Mouse (Mus musculus): ENCODE results near the gene Rufy4. TPM values are rescaled to one million over a fixed set of nuclear protein-coding genes. Genes with fewer than 3 reads are reported as not detected.
"Not testable (repeated sequence)": the region's sequence is repeated elsewhere in the genome, so short reads cannot be mapped to it uniquely, and the experiment has no call there.

Rufy4 gene
- polyA plus RNA-seq, 1 experiment from 2014 or later, result 0.38 TPM

DNA sequence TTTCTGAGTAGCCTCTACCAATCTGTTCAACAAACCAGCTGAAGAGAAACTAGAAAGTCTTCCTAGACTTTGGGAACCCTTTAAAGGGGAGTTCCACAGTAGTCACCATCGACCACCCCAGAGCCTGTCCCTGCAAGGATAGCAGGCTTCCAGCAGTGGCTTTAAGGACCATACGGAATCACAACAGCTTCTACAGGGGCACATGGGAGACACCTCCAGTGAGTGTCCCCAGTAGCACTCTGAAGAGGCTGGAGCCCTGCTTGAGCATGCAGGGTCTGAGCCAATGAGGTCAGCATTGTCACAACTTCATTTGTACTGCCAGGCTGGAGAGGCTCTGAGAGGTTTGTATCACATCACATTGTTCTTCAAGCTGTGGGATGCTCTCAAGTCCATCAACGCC is 24.8 kb downstream of the Rufy4 start:
- H3K4me2 ChIP-seq (ENCODE audit: low read depth), result no peak overlapping the region
- no peak overlapping the region for H3K9ac ChIP-seq (ENCODE audit: low read length)
- DNase-seq (ENCODE audit: low spot score) (no peak), ATAC-seq (ENCODE audit: insufficient read depth, low FRiP score, low TSS enrichment) (no peak)
- H3K9me3 ChIP-seq (ENCODE audit: control insufficient read depth, low read length), result no peaks in the 10 kb centered on the region
- no peaks in the 10 kb centered on the region for H3K27me3 ChIP-seq (ENCODE audit: control insufficient read depth, insufficient read depth, low read length)
- no peak overlapping the region for H3K27ac ChIP-seq (ENCODE audit: low read depth, low read length)
- H3K36me3 ChIP-seq (ENCODE audit: control insufficient read depth, insufficient read depth, low read length), result no peaks in the 10 kb centered on the region
- no peak overlapping the region for H3K4me3 ChIP-seq (ENCODE audit: low read depth, low read length)
- WGBS, result 84% methylated on average over 3 of the region's 3 CpGs
- H3K4me1 ChIP-seq (ENCODE audit: control insufficient read depth, insufficient read depth, low read length), result no peaks in the 10 kb centered on the region

DNA sequence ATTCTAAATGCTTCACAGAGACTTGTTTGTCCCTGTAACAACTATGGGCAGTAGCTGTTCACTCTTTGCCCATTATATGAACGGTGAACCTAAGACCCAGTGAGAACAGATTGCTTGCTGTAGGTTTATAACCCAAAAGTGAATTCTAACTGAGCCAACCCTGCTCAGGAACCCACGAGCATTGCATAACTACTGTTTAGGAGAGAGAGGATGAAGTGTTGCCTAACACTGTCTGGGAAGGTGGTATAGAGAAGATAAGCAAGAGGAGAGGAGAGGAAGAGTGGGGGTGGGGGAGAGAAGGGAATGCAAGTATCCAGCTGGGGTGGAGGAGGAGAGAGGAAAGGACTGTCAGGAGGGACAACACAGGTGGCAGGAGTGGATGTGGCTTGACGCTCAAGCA is 25.8 kb downstream of the Rufy4 start:
- no peak for ATAC-seq (ENCODE audit: insufficient read depth, low FRiP score, low TSS enrichment)
- H3K4me2 ChIP-seq (ENCODE audit: low read depth), result no peak overlapping the region
- DNase-seq (ENCODE audit: low spot score), result no peak
- 86% methylated on average over 3 of the region's 3 CpGs for WGBS
- no peak overlapping the region for H3K27ac ChIP-seq (ENCODE audit: low read depth, low read length)
- no peaks in the 10 kb centered on the region for H3K27me3 ChIP-seq (ENCODE audit: control insufficient read depth, insufficient read depth, low read length)
- no peaks in the 10 kb centered on the region for H3K9me3 ChIP-seq (ENCODE audit: control insufficient read depth, low read length)
- no peaks in the 10 kb centered on the region for H3K4me1 ChIP-seq (ENCODE audit: control insufficient read depth, insufficient read depth, low read length)
- H3K36me3 ChIP-seq (ENCODE audit: control insufficient read depth, insufficient read depth, low read length), result no peaks in the 10 kb centered on the region
- no peak overlapping the region for H3K9ac ChIP-seq (ENCODE audit: low read length)
- H3K4me3 ChIP-seq (ENCODE audit: low read depth, low read length), result no peak overlapping the region

DNA sequence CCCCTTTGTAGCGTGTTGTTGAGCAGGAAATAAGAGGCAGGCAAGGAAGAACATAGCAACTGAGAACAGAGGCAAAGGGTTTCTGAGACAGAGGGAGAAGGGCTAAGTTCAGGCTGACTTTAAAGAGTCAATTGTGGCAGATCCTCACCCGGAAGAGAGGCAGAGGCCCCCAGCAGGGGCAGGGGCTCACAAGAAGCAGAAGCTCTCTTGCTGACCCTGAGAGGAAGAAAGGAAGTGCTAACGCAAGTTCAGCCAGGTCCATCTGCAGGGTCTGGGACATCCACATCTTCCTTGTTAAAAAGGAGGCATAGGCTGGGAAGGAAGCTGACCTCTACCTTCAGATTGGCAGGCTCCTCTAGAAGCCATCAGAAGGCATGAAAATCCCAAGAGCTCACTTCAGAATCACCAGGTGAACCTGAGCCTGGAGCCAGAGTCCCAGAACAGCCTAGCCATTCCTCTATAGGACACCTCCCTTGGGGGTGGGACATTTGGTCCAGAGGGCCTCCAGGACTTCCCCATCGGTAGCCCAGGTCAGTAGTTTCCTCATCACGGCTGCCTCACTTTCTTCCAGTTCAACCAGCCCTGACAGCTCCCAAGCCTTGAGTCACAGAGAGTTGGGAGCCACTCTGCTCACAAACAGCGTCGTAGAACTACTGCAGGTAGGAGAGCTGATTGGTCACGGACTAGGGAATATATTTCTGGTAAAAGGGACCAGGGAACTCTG is 28.3 kb downstream of the Rufy4 start, which contains the start of gene Cxcr2:
TSS of gene Cxcr2 (plus strand) at position 529 of the 724 bp plus-strand sequence.
- no peak within 1 kb of the TSS for H3K4me2 ChIP-seq (ENCODE audit: low read depth)
- WGBS, result 81% methylated on average over 8 of the region's 8 CpGs
- ATAC-seq (ENCODE audit: insufficient read depth, low FRiP score, low TSS enrichment) (no peak), DNase-seq (ENCODE audit: low spot score) (no peak)
- no peaks in the 10 kb centered on the region for H3K9me3 ChIP-seq (ENCODE audit: control insufficient read depth, low read length)
- no peaks in the 10 kb centered on the region for H3K4me1 ChIP-seq (ENCODE audit: control insufficient read depth, insufficient read depth, low read length)
- H3K9ac ChIP-seq (ENCODE audit: low read length), result no peak within 1 kb of the TSS
- no peak within 1 kb of the TSS for H3K4me3 ChIP-seq (ENCODE audit: low read depth, low read length)
- H3K27me3 ChIP-seq (ENCODE audit: control insufficient read depth, insufficient read depth, low read length), result no peaks in the 10 kb centered on the region
- no peaks in the 10 kb centered on the region for H3K36me3 ChIP-seq (ENCODE audit: control insufficient read depth, insufficient read depth, low read length)
- no peak within 1 kb of the TSS for H3K27ac ChIP-seq (ENCODE audit: low read depth, low read length)

DNA sequence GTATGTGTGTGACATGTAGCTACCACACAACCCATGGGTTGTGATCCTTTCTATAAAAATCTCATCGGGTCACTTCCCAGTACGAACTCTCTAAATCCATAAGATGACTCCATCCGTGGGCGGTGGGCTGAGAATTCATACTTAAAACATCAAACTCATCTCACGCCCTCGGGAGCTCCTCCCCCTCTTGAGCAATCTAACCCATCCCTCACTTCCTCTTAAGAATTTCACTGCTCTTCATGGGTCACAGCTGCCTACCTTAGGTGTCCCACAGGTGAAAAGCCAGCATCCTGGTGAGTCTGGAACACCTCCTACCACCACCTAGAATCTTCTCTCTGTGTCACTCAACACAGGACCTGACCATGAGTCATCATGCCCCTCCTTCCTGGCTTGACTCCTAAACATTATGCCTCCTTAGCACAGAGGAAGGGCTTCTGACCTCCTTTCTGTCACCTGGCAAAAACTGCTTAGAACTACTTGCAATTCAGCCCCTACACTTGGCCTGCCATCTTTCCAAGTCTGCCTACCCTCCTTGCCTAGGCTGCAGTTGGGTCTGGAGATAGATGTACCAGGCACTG is 30.2 kb downstream of the Rufy4 start:
- no peaks in the 10 kb centered on the region for H3K9me3 ChIP-seq (ENCODE audit: control insufficient read depth, low read length)
- no peak overlapping the region for H3K4me3 ChIP-seq (ENCODE audit: low read depth, low read length)
- no peaks in the 10 kb centered on the region for H3K36me3 ChIP-seq (ENCODE audit: control insufficient read depth, insufficient read depth, low read length)
- no peak overlapping the region for H3K9ac ChIP-seq (ENCODE audit: low read length)
- DNase-seq (ENCODE audit: low spot score), result no peak
- H3K27ac ChIP-seq (ENCODE audit: low read depth, low read length), result no peak overlapping the region
- H3K4me2 ChIP-seq (ENCODE audit: low read depth), result no peak overlapping the region
- WGBS, result 95% methylated on average over 6 of the region's 6 CpGs
- ATAC-seq (ENCODE audit: insufficient read depth, low FRiP score, low TSS enrichment), result no peak
- no peaks in the 10 kb centered on the region for H3K4me1 ChIP-seq (ENCODE audit: control insufficient read depth, insufficient read depth, low read length)
- no peaks in the 10 kb centered on the region for H3K27me3 ChIP-seq (ENCODE audit: control insufficient read depth, insufficient read depth, low read length)

DNA sequence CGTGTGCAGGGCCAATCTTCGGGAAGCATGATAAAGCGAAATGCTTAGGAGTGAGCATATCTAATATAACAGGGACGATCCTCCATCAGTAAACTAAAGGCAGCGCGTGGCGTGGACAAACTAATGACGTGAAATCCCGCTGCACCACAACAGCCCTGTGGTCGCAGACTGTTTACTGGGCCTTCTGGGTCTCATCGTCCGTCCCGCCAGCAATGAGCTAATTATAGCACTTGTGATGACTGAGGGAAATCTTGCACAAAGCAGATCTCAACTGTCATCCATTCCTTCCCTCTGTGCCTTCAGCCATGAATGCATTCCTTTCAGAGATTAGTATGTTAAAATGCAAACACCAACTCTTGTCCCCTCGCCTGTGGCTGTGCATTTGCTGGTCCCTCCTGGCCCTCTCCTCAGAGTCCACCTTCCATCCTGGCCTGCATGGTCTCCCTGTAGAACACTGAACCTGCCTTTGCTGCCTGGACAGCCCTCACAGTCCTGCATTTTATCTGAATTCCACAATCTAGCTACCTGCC is 31.1 kb downstream of the Rufy4 start:
- Histone ChIP-seq H3K36me3 (ENCODE audit: control insufficient read depth, insufficient read depth, low read length) (no peaks in the 10 kb centered on the region), H3K4me2 (ENCODE audit: low read depth) (no peak overlapping the region), H3K9me3 (ENCODE audit: control insufficient read depth, low read length) (no peaks in the 10 kb centered on the region), H3K4me3 (ENCODE audit: low read depth, low read length) (no peak overlapping the region), H3K27ac (ENCODE audit: low read depth, low read length) (no peak overlapping the region), H3K9ac (ENCODE audit: low read length) (no peak overlapping the region), H3K4me1 (ENCODE audit: control insufficient read depth, insufficient read depth, low read length) (no peaks in the 10 kb centered on the region), H3K27me3 (ENCODE audit: control insufficient read depth, insufficient read depth, low read length) (no peaks in the 10 kb centered on the region)
- WGBS, result 90% methylated on average over 14 of the region's 14 CpGs
- no peak for DNase-seq (ENCODE audit: low spot score)
- no peak for ATAC-seq (ENCODE audit: insufficient read depth, low FRiP score, low TSS enrichment)

DNA sequence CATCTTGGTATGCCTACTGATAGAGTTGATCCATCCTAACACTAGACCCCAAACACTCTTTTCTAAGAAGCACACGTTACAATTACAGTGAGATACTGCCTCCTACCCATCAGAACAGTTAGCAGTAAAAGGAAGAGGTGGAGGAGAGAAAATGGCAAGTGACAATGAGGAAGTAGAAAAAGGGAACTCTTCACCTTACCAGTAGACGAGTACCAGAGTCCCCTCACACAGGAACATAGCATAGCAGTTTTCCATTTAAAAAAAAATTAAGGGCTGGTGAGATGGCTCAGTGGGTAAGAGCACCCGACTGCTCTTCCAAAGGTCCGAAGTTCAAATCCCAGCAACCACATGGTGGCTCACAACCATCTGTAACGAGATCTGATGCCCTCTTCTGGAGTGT is 34.3 kb downstream of the Rufy4 start:
- not testable (repeated sequence) for ATAC-seq (ENCODE audit: insufficient read depth, low FRiP score, low TSS enrichment); H3K9me3 ChIP-seq (ENCODE audit: control insufficient read depth, low read length); H3K27ac ChIP-seq (ENCODE audit: low read depth, low read length); H3K4me2 ChIP-seq (ENCODE audit: low read depth); H3K9ac ChIP-seq (ENCODE audit: low read length); H3K4me3 ChIP-seq (ENCODE audit: low read depth, low read length); H3K4me1 ChIP-seq (ENCODE audit: control insufficient read depth, insufficient read depth, low read length); DNase-seq (ENCODE audit: low spot score); H3K27me3 ChIP-seq (ENCODE audit: control insufficient read depth, insufficient read depth, low read length); H3K36me3 ChIP-seq (ENCODE audit: control insufficient read depth, insufficient read depth, low read length)
- 75% methylated on average over 4 of the region's 5 CpGs for WGBS

DNA sequence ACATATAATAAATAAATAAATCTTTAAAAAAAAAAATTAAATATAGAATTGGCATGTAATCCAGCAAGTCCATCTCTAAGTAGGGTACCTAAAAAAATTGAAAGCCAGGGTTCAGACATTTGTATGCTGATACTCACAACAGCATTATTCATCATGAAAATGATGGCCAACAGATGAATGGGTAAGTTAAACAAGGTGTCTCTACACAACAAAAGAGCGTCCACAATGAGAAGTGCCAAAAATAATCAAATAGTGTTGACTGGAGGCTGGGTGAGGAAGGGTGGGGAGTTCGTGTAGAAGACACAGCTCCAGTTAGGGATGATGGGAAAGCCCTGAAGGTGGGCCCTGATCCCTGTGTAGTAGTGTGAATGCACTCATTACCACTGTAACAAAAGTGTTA is 34.7 kb downstream of the Rufy4 start:
- H3K4me1 ChIP-seq (ENCODE audit: control insufficient read depth, insufficient read depth, low read length), result no peaks in the 10 kb centered on the region
- no peak for ATAC-seq (ENCODE audit: insufficient read depth, low FRiP score, low TSS enrichment)
- no peak for DNase-seq (ENCODE audit: low spot score)
- no peaks in the 10 kb centered on the region for H3K36me3 ChIP-seq (ENCODE audit: control insufficient read depth, insufficient read depth, low read length)
- no peaks in the 10 kb centered on the region for H3K9me3 ChIP-seq (ENCODE audit: control insufficient read depth, low read length)
- H3K4me3 ChIP-seq (ENCODE audit: low read depth, low read length), result no peak overlapping the region
- no peaks in the 10 kb centered on the region for H3K27me3 ChIP-seq (ENCODE audit: control insufficient read depth, insufficient read depth, low read length)
- no peak overlapping the region for H3K9ac ChIP-seq (ENCODE audit: low read length)
- 76% methylated on average over 2 of the region's 2 CpGs for WGBS
- H3K27ac ChIP-seq (ENCODE audit: low read depth, low read length), result no peak overlapping the region
- no peak overlapping the region for H3K4me2 ChIP-seq (ENCODE audit: low read depth)

DNA sequence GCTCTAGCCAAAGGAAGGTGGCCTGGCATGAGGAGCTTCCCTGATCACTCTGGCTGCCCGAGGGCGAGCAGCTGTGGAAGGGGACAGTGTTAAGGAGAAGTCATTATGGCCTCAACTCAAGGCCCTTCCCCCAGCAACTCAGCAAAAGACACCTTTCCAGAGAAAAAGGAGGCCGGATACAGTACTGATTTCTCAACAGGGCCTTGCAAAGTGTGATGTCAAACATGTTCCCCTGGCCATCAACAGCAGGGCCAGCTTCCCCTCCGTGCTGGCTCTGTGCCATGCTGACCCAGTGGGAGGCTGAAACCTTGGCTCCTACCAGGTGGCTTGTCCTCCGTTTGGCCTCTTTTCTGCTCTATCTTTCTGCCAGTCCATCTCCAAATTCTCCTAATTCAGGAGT is 41.8 kb downstream of the Rufy4 start:
- Histone ChIP-seq H3K36me3 (ENCODE audit: control insufficient read depth, insufficient read depth, low read length) (no peaks in the 10 kb centered on the region), H3K4me3 (ENCODE audit: low read depth, low read length) (no peak overlapping the region), H3K4me1 (ENCODE audit: control insufficient read depth, insufficient read depth, low read length) (no peaks in the 10 kb centered on the region), H3K4me2 (ENCODE audit: low read depth) (no peak overlapping the region), H3K9me3 (ENCODE audit: control insufficient read depth, low read length) (no peaks in the 10 kb centered on the region), H3K27me3 (ENCODE audit: control insufficient read depth, insufficient read depth, low read length) (no peaks in the 10 kb centered on the region), H3K9ac (ENCODE audit: low read length) (no peak overlapping the region), H3K27ac (ENCODE audit: low read depth, low read length) (no peak overlapping the region)
- 76% methylated on average over 5 of the region's 5 CpGs for WGBS
- no peak for DNase-seq (ENCODE audit: low spot score)
- ATAC-seq (ENCODE audit: insufficient read depth, low FRiP score, low TSS enrichment), result no peak

DNA sequence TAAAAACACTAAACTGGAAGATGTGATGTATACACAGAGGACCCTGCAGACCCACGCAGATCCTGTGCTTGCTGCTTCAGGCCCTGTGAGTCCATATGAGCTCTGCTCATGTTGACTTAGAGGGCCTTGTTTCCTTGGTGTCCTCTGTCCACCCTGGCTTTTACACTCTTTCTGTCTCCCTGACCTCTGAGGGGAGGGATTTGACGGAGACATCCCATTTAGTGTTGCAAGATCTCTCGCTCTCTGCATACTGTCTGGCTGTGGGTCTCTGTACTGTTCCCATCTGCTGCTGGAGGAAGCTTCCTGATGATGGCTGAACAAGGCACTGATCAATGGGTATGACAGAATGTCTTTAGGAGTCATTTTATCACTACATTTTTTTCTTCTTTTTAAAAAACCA is 44.4 kb downstream of the Rufy4 start:
- Histone ChIP-seq H3K9ac (ENCODE audit: low read length) (no peak overlapping the region), H3K36me3 (ENCODE audit: control insufficient read depth, insufficient read depth, low read length) (no peaks in the 10 kb centered on the region), H3K27me3 (ENCODE audit: control insufficient read depth, insufficient read depth, low read length) (no peaks in the 10 kb centered on the region), H3K4me2 (ENCODE audit: low read depth) (no peak overlapping the region), H3K4me3 (ENCODE audit: low read depth, low read length) (no peak overlapping the region), H3K9me3 (ENCODE audit: control insufficient read depth, low read length) (no peaks in the 10 kb centered on the region), H3K27ac (ENCODE audit: low read depth, low read length) (no peak overlapping the region), H3K4me1 (ENCODE audit: control insufficient read depth, insufficient read depth, low read length) (no peaks in the 10 kb centered on the region)
- DNase-seq (ENCODE audit: low spot score), result no peak
- WGBS, result 90% methylated on average over 3 of the region's 3 CpGs
- ATAC-seq (ENCODE audit: insufficient read depth, low FRiP score, low TSS enrichment), result no peak
